Mouse (Mus musculus) yolk sac, embryonic 10.5 days (tissue): ENCODE results near the gene Dpf1.
A peak's percentile ranks its signal among the peaks of the same experiment; 100 is the strongest.

ENCODE experiments used
- DNase-seq: peaks from one replicate; pipeline ENCODE4 v3.0.0-alpha.2; 2017; ENCODE audit warnings: low spot score

Dpf1 gene

DNA sequence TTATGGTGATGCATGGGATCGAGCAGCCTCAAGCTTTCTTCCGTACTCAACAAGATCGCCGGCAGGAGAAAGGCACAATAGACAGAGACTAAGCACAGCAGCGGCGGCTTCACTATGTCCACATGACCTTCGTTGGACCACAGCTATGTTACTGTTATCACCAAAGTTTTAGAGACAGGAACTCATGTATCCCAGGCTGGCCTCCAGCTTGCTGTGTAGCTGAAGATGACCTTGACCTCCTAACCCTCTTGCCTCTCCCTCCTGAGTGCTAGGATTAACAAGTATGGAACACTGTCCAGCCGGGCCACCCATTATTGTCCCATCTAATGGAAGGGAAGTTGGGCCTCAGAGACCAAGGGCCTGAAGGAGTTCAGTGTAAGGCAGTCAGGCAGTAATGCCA lies 37.1 kb downstream of the Dpf1 start:
- no peak for DNase-seq

DNA sequence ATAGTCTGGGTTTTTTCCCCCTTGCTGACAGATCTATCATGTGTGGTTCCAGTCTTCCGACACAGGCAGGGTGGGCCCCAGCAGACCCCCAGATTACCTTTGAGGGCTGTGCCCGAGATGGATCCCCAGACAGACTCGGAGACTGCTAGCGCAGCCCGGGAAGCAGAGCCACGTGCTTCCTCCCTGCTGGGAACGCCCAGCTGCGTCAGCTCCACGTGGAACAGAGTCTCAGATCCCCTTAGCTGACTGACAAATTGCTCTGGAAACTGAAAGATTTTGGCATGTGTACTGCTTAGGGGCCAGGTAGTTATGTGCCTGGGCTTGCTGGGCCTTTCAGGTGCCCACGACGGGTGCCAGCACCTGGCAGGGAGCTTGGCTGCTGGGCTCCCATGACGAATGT lies 38.0 kb downstream of the Dpf1 start:
- DNase-seq, result no peak

DNA sequence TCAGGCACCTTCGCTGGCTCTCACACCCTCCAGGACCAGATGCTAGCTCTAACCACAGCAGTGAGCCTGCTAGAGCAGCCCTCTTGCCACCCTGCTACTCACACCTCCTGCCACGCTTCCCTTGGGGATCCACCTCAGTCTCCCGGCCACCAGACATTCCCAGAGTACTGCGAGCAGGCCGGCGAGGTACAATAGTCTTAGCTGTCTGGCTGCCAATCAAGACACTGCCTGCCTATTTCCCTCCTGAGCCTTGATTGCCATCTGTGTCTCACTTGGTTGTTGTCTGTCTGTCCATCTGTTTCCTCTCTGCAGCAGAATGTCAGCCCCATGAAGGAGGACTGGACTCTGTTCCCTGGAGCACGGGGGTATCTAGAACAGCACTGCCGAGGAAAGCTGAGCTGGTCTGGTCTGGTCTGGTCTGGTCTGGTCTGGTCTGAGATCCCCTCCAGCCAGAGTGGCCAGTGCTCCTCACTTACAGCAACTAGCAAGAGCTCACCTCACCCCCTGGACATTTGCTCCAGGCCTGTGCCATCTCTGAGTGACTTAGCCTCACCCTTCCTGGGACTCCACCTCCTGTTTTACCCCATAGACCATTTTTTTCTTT lies 38.8 kb downstream of the Dpf1 start:
- DNase-seq, result peak; percentile 70

DNA sequence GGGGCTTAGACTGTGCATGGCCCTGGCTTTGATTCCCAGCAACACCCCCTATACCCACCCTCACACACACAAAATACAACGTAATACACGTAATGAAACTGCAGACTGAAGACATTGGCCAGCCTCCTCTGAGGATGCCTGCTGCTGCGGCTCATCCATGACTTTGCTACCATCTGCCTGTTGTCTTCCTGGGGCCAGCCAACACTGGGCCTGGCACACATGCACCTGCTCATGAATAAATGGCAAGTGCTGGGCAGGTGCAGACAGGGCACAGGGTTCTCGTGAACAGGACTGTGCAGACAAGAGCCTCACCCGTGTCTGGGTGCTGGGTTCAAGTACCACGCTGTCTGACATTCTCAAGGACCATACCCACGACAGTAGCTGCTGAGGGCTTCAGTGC lies 40.0 kb downstream of the Dpf1 start:
- no peak for DNase-seq

DNA sequence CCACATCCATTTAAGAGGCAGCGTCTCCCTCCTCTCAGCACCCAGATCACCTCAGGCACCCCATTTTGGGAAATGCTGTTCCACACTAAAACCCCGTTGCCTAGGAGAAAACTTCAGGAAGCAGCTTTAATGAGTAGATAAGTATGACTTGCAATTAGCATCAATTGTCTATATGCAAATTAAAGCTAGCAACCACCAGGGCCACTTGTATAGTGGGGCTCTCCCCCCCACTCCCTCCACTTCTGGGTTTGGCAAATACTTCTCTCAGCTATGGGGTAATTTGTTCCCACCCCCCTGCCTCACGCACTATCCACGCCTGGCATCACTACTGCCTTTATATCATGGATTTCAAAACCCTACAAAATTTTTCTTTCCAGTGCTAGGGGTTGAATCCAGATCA lies 41.8 kb downstream of the Dpf1 start:
- DNase-seq, result no peak

DNA sequence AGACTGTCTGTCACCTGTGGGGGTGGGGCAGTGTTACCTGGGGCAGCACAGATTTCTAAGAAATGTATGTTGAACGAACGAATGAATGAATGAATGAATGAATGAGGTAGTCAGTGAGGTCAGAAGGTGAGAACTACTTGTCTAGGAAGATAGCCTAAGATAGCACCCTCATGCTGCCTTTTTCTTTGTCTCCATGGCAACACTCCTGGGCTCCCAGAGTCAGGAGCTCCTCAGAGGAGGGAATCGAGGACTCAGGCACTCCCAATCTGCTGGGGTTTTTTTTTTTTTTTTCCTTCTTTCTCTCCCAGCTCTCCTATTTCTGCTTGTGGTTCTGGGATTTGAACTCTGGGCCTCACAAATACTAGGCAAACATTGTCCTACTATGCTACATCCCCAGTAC lies 42.5 kb downstream of the Dpf1 start:
- DNase-seq, result no peak

DNA sequence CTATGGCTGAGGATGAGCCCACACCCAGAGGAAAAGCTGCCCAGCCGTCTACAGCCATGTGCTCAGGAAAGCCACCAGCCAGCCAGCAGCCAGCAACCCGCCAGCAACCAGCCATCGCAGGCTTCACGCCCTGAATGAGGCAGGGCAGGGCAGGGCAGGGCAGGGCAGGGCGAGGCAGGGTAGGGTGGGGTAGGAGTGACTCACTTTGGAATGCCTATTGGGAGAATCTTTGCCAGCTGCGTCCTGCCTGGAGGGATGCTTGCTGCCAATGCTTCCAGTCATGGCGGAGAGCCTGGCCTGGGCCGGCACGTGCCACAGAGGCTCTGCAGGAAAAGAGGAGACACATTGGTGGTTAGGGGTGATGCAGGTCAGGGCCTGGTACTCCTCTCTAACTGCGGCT lies 46.7 kb downstream of the Dpf1 start:
- DNase-seq, result no peak

DNA sequence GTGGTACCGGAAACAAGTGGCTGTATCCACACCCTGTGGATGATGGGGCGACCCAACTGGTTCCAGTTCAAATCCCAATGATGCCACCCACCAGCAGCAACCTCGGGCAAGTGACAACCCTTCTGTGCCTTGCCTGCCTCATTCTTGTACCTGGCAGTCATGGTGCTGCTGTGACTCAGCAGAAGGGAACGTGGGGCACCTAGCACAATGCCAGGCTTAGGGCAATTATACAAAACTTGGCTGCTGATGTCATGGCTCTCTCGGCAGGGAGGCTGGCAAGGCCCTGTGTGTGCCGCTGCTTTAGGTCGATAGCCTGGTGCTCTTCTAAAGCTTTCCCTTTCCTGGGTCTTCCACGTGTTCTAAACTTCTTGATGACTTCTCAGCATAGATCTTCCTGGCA lies 48.5 kb downstream of the Dpf1 start:
- no peak for DNase-seq

DNA sequence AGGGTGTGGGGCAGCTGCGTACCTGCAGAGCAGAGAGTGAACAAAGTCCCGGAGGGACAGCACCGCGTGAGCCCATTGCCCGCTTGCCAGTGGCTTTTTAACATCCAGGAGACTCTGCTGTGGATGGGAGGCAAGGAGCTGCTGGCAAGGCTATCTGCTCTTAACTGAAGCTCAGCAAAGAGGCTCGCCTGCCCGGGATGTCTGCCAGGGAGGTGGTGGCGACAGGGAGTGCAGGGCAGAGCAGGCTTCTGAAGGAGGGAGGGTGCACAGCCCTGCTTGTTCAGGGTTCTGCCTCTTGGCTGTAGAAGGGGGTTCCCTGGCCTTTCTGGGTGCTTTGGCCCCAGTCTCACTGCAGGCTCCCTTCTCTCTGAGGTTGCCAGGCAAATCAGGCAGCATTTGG lies 50.4 kb downstream of the Dpf1 start:
- no peak for DNase-seq

DNA sequence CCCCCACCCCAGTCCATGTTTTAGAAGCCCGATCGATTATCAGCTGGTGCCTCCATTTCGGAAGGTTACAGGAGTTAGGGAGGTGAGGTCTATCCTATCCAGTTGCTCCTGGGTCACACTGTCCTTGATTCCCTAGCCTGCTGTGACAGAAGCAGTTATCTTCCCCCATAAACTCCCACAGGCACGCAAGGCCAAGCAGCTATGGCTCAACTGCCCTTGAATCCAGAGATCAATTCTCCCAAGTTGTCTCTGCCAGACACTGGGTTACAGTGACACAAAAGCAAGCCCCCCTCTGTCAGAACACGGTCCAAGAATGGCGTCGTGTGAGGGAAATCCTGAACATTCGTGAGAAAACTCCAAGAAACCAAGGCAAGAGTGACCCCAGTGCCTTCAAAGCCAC lies 51.7 kb downstream of the Dpf1 start:
- no peak for DNase-seq

DNA sequence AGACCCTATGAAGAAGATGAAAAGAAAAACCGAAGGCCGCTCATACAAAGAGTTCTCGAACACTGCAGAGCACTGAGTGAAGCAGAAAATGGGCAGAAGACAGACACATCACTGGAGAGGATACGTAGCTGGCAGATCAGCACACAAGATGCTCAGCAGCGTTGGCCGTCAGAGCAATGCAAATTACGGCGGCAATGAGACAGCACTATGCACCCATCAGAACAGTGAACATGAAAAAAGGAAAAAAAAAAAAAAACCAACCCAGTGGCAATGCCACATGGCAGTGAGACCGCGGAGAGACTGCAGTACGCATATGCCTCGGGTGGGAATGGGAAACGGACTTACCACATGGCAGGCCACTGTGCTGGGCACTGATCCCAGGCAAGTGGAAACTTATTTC lies 57.7 kb downstream of the Dpf1 start:
- DNase-seq, result no peak

DNA sequence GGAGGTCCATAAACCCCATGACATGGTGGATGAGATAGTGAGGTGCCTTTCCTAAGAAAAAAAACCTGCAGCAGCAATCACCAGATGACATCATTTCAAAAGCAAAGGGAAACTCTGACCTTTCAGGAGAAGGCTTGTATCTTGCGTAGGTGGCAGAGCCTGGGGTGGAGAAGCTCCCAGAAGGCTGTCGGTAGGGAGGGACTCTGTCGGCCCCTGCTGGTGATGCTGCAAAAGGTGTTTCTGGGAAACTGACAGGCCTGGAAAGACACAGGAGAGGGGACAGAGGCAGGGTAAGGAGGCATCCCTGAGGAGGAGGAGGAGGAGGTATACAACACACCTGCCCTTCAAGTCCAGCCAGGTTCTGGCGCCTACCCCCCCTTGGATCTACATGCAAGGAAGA lies 60.3 kb downstream of the Dpf1 start:
- DNase-seq, result peak; percentile 41

DNA sequence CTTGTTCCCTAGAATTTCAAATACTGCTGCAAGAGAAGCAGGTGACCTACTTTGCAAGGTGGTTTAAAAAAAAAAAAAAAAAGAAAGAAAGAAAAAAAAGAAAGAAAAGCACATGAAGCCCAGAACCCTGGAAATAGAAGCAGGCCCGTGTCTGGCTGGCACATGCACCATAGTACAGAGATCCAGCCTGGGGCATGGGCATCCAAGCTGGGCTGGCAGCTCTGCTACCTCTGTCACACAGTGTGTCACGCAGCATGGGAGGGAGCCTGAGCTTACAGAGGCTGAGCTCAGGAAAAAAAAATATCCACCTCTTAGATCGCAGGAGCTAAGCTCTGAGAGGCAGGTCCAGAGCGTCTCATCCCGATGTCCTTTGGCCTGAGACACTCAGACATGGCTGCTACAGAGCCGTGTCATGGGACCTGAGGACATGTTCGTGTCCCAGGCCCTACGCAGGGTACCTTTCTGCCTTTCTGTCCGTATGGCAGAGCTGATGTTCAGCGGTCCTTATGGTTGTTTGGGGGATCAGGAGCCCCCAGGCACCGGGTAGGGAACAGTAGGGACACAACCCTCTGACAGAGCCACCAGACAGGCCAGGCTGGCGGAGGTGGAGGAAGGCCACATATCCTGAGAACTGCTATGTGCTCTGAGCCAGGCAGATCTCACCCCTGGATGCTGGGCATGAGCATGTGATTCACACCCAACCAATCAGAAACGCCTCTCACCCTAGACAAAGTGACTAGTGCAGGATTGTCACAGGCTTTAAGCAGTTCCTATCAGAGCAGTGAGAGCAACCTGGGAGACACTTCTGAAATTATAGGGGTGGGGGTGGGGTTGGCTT lies 63.6 kb downstream of the Dpf1 start:
- DNase-seq, result no peak
